Mouse (Mus musculus) urinary bladder, postnatal 14 days (tissue): ENCODE data around the gene Smarcd2.
"Not testable (repeated sequence)": the region's sequence is repeated elsewhere in the genome, so short reads cannot be mapped to it uniquely, and the experiment has no call there.

Experiments
- DNase-seq: peaks from one replicate; pipeline ENCODE4 v3.0.0; 2021; ENCODE audit warnings: low spot score

The Smarcd2 gene

DNA sequence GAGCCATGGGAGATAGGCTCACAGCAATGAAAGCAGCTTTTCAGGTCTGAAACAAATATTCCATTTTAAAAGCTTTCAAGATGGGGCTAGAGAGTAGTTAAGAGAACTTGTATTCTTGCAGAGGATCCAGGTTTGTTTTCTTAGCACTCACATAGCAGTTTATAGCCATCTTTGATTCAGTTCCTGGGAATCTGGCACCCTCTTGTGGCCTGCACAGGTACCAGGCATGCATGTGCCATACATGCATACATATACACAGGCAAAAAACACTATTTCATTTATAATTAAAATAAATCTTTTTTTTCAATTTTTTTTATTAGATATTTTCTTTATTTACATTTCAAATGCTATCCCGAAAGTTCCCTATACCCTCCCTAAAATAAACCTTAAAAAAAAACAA is 25.9 kb downstream of the Smarcd2 start:
- DNase-seq = no peak

DNA sequence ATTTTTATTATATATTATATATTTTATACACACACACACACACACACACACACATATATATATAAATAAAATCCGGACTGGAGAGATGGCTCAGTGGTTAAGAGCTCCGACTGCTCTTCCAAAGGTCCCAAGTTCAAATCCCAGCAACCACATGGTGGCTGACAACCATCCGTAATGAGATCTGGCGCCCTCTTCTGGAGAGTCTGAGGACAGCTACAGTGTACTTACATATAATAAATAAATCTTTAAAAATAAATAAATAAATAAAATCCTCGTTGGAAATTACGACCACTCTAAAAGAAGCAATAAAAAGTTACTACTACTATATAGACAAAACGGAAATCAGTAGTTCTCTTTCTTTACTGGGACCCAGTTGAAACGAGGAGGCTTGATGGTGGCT is 38.8 kb downstream of the Smarcd2 start:
- DNase-seq = not testable (repeated sequence)

DNA sequence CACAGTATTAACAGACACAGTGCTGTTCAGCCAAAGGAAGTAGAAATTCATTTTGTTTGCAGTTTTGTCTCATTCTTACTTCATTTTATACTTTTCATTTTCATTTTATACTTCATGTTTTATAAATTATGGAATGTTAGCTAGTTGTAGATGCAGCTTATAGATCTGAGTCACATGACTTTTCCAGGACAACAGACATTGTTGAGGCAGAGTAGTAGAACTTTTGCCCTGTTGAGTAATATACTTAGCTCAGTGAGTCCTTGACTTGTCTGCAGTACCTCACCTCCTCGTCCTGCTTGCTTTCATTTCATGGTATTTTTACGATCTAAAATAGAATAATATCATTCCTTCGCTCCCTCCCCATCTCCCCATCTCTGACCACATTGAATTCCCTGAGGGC is 52.2 kb downstream of the Smarcd2 start:
- DNase-seq = no peak

DNA sequence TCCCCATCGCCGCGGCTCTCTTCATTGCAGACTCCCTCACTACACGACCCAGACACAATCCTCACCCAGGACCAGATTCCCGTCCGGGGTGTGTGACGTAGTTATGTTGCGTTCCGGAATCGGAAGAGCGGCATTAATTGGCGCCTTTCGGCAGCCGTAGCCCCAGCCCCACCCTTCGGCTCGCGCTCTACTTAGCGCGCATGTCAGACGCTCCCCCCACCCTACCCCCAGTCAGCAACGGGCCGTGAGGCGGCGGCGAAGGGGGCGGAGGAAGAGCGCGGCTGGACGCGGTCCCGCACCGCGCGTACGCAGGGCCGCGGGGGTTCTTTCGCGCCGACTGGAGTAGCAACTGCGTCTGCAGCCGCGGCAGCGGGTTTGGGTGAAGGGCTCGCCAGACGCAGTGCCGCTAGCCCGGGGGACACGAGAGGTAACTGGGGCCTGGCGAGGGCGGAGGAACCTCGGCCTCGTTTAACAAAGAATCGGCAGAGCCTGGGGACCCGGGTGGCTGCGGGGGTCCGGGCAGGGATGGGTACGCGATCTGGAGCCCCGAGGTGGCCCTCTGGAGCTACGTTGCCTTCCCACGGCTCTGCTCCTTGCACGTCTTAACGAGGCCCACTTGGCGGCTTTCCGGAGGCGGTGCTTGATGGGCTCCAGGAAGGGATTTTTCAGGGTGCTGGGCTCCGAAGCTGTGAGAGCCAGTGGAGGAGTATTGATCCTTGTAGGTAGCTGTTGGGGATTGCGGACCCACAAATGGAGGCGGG is 55.9 kb downstream of the Smarcd2 start, which contains the start of gene Ddx42:
Gene Ddx42, plus strand, starts transcription at position 197 of the 761 bp plus-strand sequence.
- DNase-seq = peak; percentile 91

DNA sequence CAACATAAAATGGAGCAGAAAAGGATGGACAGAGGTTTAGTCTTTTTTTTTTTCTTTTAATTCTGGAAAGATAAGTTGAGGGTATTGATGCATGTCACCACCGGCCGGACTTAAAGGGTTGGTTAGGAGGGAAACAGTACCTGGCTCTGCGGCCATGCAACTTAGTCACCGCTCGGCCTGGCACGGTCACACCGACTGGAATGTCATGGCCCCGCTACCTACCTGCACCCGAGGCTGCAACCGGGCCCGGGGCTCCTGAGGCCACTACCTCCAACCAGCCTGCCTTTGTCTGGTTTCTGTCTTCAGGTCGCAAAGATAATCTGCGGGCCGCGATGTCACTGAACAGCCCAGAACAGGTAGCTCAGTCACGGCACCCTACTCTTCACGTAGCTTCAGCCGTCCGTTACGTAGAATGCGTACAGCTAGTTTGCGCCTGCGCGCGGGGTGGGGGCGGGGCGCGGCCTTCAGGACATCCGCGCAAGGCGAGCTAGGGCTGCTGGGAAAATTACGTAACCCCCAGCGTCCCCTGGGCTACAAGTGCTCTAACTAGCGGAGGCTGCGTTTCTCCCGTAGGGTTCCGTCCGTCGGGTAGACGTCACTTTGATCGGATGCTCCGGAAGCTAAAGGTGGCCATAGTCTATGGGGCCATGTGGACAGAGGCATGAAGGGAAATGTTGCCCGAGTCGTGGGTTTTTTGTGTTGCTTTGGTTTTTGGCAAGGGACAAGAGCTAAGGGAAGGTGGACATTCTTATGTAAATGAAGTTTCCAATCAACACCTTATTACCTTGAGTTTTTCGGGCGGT is 56.6 kb downstream of the Smarcd2 start, which contains the start of gene Ccdc47:
Gene Ccdc47, minus strand, starts transcription at position 418 of the 803 bp plus-strand sequence.
- DNase-seq = peak; percentile 95

DNA sequence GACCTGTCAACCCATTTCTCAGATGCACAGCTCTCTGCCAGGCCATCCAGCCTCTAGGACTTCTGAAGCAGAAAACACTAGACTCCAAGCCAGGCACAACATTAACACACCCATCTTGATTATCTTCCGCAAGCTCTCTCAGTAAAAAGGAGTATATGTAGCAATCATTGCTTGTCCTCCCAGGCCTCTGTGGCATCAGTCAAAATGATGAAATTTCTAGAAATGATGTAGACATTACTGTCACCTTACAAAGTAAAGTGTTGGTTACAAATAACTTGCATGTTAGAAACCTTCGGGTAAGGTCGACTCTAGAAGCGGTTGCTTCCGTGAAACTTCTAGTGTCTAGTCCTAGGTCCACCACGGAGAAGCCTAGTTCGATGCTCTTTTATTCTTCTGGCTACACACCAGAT is 57.3 kb downstream of the Smarcd2 start:
- no peak for DNase-seq

DNA sequence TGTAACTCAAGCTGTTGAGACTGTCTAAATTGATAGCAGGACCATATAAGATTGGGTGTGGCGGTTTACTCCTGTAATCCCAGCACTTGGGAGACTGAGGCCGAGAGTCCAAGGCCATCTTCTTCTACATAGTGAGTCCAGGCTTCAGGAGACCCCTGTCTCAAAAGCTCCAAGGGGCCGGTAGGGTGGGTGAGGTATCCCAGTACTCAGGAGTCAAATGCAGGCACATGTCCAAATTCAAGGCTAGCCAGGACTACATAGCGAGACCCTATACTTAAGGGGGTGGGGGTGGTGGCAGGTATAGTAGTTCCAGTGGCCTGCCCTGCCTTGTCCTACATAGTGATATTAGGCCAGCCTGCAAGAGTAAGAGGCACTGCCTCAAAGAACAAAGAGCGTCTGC is 57.9 kb downstream of the Smarcd2 start:
- DNase-seq = no peak
